Mouse (Mus musculus) testis, adult 2 months (tissue): Measurements from ENCODE around the gene Cmip.

Source experiments
- CTCF ChIP-seq: fragments of 200-500 bp; IDR thresholded peaks from 2 replicates; pipeline ENCODE4 v1.5.1; 2012; ENCODE audit warnings: low read depth, mild to moderate bottlenecking, inconsistent platforms, low read length, moderate library complexity; ENCODE audit not compliant: control insufficient read depth, insufficient read depth, insufficient replicate concordance
- POLR2A ChIP-seq: fragments of 200-500 bp; IDR thresholded peaks from 2 replicates; pipeline ENCODE4 v1.6.1; 2012; ENCODE audit warnings: low read depth, mild to moderate bottlenecking, inconsistent platforms, low read length, moderate library complexity; ENCODE audit not compliant: control insufficient read depth

DNA sequence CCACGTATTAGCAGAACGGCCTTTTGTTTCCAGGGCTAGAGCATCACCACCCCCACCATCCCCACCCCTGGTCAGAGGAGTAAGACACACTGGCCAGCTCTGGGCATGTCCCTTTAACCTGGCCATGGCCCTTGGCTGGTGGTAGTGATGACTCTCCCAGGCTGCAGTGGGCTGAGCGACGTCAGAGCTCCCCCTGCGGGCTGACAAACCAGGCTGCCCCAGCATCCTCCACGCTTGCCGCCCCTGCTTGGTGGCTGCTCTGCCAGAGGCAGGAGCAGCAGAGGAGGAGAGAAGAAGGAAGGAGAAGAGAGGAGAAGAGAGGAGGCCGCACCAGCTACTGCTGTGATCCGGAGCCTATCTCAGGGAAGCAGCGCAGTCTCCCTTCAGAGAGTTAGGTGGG lies 122.3 kb downstream of the Cmip start:
- TF ChIP-seq CTCF (no peak), POLR2A (no peak)
